Mouse (Mus musculus) forebrain, embryonic 11.5 days (tissue): ENCODE results near the gene Tpte. TPM values are rescaled to one million over a fixed set of nuclear protein-coding genes. Genes with fewer than 3 reads are reported as not detected.
A peak's percentile ranks its signal among the peaks of the same experiment; 100 is the strongest.

ENCODE experiments used
- ATAC-seq: fragments of 200-750 bp; cut with Nextera tagmentation; replicated peaks from 2 replicates; pipeline ENCODE4 v1.8.0; 2017; ENCODE audit warnings: moderate TSS enrichment; ENCODE audit not compliant: low FRiP score
- DNase-seq: peaks from one replicate; pipeline ENCODE4 v3.0.0-alpha.2; 2017; ENCODE audit warnings: low spot score
- H3K27ac ChIP-seq: fragments of 300-500 bp; sonication (generic); 2 replicates; pipeline ENCODE4 v1.5.1; 2014; ENCODE audit warnings: low read depth, low read length
- H3K27me3 ChIP-seq: fragments of 300-500 bp; sonication (generic); 2 replicates; pipeline ENCODE4 v1.6.1; 2014; ENCODE audit warnings: mild to moderate bottlenecking, low read length, mixed read lengths; ENCODE audit not compliant: control insufficient read depth, insufficient read depth
- H3K36me3 ChIP-seq: fragments of 300-500 bp; sonication (generic); 2 replicates; pipeline ENCODE4 v1.6.1; 2014; ENCODE audit warnings: mild to moderate bottlenecking, low read length, moderate library complexity, mixed read lengths; ENCODE audit not compliant: control insufficient read depth, insufficient read depth
- H3K4me1 ChIP-seq: fragments of 300-500 bp; sonication (generic); replicated peaks from 2 replicates; pipeline ENCODE4 v1.6.1; 2014; ENCODE audit warnings: low read length, mixed read lengths; ENCODE audit not compliant: control insufficient read depth, insufficient read depth
- H3K4me2 ChIP-seq: fragments of 300-500 bp; sonication (generic); 2 replicates; pipeline ENCODE4 v1.6.1; 2014; ENCODE audit warnings: low read depth, mild to moderate bottlenecking, low read length, moderate library complexity, mixed read lengths; ENCODE audit not compliant: severe bottlenecking
- H3K4me3 ChIP-seq: fragments of 300-500 bp; sonication (generic); 2 replicates; pipeline ENCODE4 v1.5.1; 2014; ENCODE audit warnings: low read depth, low read length
- H3K9ac ChIP-seq: fragments of 300-500 bp; sonication (generic); 2 replicates; pipeline ENCODE4 v1.6.1; 2014; ENCODE audit warnings: low read length
- H3K9me3 ChIP-seq: fragments of 300-500 bp; sonication (generic); 2 replicates; pipeline ENCODE4 v1.6.1; 2016; ENCODE audit warnings: low read length, mixed read lengths; ENCODE audit not compliant: control insufficient read depth
- WGBS: fragments of 180-500 bp; shearing (Covaris S2); extraction: QIAGEN DNeasy Blood & Tissue Kit; methylation state at CpG from one replicate; pipeline ENCODE4 v1.1.7; 2014; 5-methylcytosine and 5-hydroxymethylcytosine counted together
- polyA plus RNA-seq: library from polyadenylated mRNA; unstranded; fragments of >200 nt; fragmentation: Nextera tagmentation; extraction: Ambion mirVana; gene quantifications from 2 replicates; pipeline ENCODE4 v1.2.1, GENCODE M21; 2014

Gene Tpte
- polyA plus RNA-seq, 1 experiment from 2014 or later: not detected

DNA sequence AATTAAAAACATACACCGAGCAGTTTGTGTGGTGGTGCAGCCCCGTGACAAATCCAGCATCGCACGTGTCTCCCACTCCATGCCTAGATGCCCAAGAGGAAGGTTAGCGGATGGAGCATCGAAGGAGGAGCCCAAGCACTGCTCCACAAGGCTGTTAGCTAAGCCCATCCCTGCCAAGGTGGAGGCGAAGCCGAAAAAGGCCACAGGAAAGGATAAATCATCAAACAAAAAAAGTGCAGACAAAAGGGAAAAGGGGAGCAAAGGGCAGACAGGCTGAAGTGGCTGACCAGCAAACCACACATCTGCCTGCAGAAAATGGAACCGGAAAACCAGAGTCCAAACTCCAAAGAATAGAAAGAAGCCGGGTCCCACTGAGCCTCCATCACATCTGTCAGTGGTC lies 23.8 kb downstream of the Tpte start:
- WGBS: 81% methylated on average over 10 of the region's 10 CpGs
- ATAC-seq: no peak
- 0 out of 2 replicates have a peak, but pooled peaks cover 3% of the 10 kb centered on the region for H3K4me1 ChIP-seq

DNA sequence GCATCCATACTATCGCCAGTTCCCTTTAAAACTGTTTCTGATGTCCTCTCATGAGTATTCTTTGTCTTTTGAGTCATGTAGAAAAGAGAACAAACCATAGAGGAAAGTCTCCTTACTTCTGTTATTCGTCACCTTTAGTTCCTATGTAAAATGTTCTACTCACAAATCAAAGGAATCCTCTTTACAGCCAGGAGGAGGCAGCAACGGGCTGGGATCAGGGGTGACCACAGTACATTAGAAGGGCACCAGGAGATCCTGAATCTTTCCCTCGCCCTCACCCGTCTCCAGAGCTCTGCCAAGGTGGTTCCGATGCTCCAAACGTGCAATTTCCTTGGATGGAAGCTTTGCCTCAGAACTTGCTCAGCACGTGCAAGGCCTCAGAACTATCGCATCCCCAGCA lies 28.2 kb downstream of the Tpte start:
- Histone ChIP-seq H3K27ac (no peak overlapping the region), H3K4me3 (no peak overlapping the region), H3K27me3 (no peaks in the 10 kb centered on the region), H3K4me2 (no peak overlapping the region), H3K9ac (no peak overlapping the region), H3K4me1 (no peaks in the 10 kb centered on the region), H3K36me3 (no peaks in the 10 kb centered on the region), H3K9me3 (no peaks in the 10 kb centered on the region)
- WGBS: 75% methylated on average over 9 of the region's 9 CpGs
- no peak for ATAC-seq
- no peak for DNase-seq

More for the DNA sequence above, 23.8 kb downstream of the Tpte start:
- no peak for DNase-seq
- Histone ChIP-seq H3K27ac (no peak overlapping the region), H3K4me2 (no peak overlapping the region), H3K27me3 (no peaks in the 10 kb centered on the region), H3K36me3 (no peaks in the 10 kb centered on the region), H3K9me3 (no peaks in the 10 kb centered on the region), H3K9ac (no peak overlapping the region), H3K4me3 (no peak overlapping the region)

DNA sequence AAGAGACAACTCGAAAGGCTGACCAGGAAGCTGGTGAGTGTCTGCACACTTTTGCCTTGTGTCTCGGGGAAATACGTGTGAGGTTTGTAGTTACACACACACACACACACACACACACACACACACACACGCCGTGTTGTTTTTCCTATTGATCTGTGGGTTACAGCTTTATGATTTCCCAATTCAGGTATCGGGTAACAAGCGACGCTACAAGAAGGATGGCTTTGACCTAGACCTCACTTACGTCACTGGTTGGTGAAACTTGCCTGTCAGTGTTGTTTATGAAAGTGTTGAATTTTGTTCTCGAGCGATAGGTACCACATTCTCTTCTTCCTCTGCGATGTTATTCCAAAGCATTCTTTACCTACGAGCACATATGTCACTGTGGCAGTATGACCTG lies 52.2 kb downstream of the Tpte start:
- H3K9ac ChIP-seq: no peak overlapping the region
- WGBS: 89% methylated on average over 13 of the region's 13 CpGs
- no peak for DNase-seq
- H3K4me2 ChIP-seq: no peak overlapping the region
- H3K9me3 ChIP-seq: no peaks in the 10 kb centered on the region
- no peaks in the 10 kb centered on the region for H3K27me3 ChIP-seq
- no peak for ATAC-seq
- no peak overlapping the region for H3K4me3 ChIP-seq
- no peak overlapping the region for H3K27ac ChIP-seq
- no peaks in the 10 kb centered on the region for H3K36me3 ChIP-seq
- H3K4me1 ChIP-seq: no peaks in the 10 kb centered on the region

DNA sequence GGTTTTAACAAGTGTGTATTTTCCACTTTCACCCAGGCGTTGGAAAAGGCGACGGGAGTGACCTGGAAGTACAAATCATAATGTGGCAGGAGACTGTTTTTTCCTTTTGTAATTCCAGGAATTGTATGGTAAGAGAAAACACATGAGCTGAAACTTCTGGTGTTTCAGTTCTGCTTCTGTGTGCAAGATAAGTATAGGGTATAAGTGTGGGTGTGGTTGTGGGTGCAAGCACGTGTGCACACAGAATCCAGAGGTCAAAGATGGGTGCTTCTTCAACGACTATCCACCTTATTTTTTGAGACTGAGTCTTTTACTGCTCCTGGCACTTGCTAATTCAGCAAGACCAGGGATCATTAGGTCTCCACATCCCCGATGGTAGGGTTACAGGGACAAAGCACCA lies 76.1 kb downstream of the Tpte start:
- WGBS: 88% methylated on average over 6 of the region's 6 CpGs
- Histone ChIP-seq H3K36me3 (no peaks in the 10 kb centered on the region), H3K9ac (no peak overlapping the region), H3K4me1 (no peaks in the 10 kb centered on the region), H3K27me3 (no peaks in the 10 kb centered on the region), H3K4me3 (no peak overlapping the region), H3K4me2 (no peak overlapping the region), H3K9me3 (no peaks in the 10 kb centered on the region), H3K27ac (no peak overlapping the region)
- DNase-seq (no peak), ATAC-seq (no peak)

DNA sequence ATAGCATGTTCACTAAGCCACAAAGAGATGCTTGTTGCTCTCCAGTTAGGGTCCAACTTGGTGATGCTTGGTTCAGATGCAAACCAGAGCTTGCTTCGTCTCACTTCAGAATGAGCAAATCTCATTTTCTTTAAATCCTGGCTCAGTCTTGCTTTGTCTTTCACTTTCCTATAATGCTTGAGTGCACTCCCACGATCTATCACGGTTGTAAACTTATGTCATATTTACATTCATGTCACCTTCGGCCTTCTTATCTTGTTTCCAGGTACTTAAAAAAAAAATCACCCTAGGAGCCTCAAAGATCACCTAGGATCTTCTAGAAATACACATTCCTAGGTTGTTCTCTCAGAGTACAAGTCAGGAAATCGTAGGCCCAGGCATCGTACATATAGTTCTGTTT lies 76.6 kb downstream of the Tpte start:
- Histone ChIP-seq H3K4me3 (no peak overlapping the region), H3K27ac (no peak overlapping the region), H3K9ac (no peak overlapping the region), H3K36me3 (no peaks in the 10 kb centered on the region), H3K4me1 (no peaks in the 10 kb centered on the region), H3K9me3 (no peaks in the 10 kb centered on the region), H3K4me2 (no peak overlapping the region), H3K27me3 (no peaks in the 10 kb centered on the region)
- DNase-seq (no peak), ATAC-seq (no peak)
- 91% methylated on average over 6 of the region's 6 CpGs for WGBS

DNA sequence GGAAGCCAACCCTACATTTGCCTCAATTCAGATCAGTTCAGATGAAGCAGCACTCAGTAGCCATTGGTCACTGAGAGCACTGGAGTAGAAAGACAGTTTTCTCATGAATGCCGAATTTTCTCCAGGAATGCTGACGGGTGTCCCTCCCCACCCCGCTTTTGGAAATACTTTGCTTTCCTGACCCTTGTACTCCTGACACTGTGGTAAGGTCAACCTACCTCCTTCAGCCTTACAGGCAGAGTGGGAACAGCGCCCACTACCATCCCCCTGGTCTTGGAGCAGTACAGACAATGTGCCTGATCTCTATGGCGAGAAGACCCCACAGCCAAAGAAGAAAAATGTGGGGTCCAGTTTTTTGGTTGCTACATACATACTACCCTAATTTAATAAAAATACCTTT lies 93.1 kb downstream of the Tpte start:
- Histone ChIP-seq H3K9ac (no peak overlapping the region), H3K9me3 (no peaks in the 10 kb centered on the region), H3K27me3 (no peaks in the 10 kb centered on the region), H3K4me2 (no peak overlapping the region), H3K4me3 (no peak overlapping the region), H3K36me3 (no peaks in the 10 kb centered on the region; the same call in 1 of the 2 replicates), H3K4me1 (no peaks in the 10 kb centered on the region; the same call in 1 of the 2 replicates), H3K27ac (no peak overlapping the region)
- DNase-seq (no peak), ATAC-seq (no peak)
- WGBS: 95% methylated on average over 5 of the region's 5 CpGs

DNA sequence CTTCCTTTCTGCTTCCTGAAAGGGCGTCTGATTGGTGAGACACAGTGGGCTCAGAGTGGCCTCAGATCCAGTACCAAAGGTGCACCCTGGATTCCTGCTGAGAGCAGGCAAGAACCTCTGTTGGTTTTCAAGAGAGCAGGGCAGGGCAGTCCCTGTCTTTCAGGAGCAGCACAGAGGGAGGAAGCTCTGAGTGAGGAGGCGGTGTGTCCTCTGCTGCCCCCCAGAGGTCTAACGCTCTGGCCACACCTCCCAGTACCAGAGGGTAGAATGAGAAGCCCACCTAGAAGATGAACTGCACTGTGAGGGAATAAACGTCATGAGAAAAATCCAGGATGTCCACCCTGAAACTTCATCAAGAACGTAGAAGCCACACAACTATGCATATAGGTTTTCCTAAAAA lies 93.7 kb downstream of the Tpte start:
- Histone ChIP-seq H3K4me3 (no peak overlapping the region), H3K9ac (no peak overlapping the region), H3K36me3 (no peaks in the 10 kb centered on the region; the same call in 1 of the 2 replicates), H3K4me2 (no peak overlapping the region), H3K4me1 (no peaks in the 10 kb centered on the region; the same call in 1 of the 2 replicates), H3K9me3 (no peaks in the 10 kb centered on the region), H3K27me3 (no peaks in the 10 kb centered on the region), H3K27ac (no peak overlapping the region)
- WGBS: 47% methylated on average over 5 of the region's 5 CpGs
- ATAC-seq: peak; percentile 86
- DNase-seq: peak; percentile 76

DNA sequence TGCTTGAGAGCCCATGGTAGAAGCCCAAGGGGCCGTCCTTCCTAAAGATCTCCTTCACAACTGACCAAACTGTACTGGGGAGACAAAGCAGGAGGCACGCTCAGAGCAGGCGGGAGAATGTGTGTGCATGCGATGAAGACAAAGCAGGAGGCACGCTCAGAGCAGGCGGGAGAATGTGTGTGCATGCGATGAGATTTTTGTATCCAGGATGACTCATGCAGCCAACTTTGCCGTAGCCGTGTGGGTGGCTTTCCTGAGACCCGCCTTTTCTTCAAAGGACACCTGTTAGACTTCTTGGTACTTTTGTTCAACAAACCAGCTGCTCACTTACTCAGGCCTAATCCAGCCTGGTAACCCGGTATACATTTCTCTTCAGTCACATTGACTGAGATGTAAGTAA lies 97.7 kb downstream of the Tpte start:
- Histone ChIP-seq H3K27me3 (no peaks in the 10 kb centered on the region), H3K27ac (no peak overlapping the region), H3K9ac (no peak overlapping the region), H3K4me1 (no peaks in the 10 kb centered on the region; the same call in 1 of the 2 replicates), H3K36me3 (no peaks in the 10 kb centered on the region; the same call in 1 of the 2 replicates), H3K9me3 (no peaks in the 10 kb centered on the region), H3K4me3 (no peak overlapping the region), H3K4me2 (no peak overlapping the region)
- no peak for DNase-seq
- WGBS: 92% methylated on average over 11 of the region's 11 CpGs
- ATAC-seq: no peak

DNA sequence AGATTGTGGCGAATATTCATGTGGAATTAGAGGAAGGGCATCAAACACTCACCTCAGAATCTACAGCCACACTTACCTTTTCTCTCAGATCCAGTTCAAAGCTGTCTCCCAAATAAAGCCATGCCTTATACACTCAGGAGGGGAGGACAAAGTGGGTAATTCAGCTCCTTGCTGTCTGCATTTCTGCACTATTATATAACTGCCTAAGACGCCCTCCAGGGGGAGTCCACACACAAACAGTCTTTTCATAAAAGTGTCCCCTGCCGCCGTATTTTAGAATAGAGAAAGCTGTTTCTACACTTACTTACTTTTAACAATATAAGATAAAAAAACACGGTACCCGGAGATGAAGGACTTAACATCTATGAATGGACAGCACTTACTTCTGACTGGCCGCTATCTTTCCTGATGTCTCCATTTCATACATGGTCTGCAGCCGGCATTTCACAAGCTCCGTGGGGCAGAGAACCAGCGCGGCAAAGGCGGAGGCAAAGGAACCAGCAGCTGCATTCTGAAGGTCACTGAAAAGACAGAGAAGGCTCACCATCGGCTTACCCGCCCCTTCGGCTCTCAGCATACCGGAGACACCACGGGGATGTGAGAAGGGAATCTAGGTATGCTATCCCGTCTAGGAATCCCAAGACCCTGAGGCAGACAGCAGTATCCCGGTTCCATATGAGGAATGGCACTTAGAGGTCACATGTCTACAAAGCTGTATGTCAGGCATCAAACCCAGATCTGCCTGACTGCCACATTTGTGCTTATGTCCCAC lies 99.8 kb downstream of the Tpte start:
- 86% methylated on average over 19 of the region's 19 CpGs for WGBS
- ATAC-seq (no peak), DNase-seq (no peak)
- no peak overlapping the region for H3K9ac ChIP-seq
- H3K4me1 ChIP-seq: no peaks in the 10 kb centered on the region
- H3K27ac ChIP-seq: no peak overlapping the region
- H3K4me2 ChIP-seq: no peak overlapping the region
- no peaks in the 10 kb centered on the region; the same call in 1 of the 2 replicates for H3K36me3 ChIP-seq
- H3K27me3 ChIP-seq: no peaks in the 10 kb centered on the region
- no peak overlapping the region for H3K4me3 ChIP-seq
- H3K9me3 ChIP-seq: no peaks in the 10 kb centered on the region
